Mouse (Mus musculus) bone marrow, adult 2 months (tissue): ENCODE measurements around the gene Gm19668.

Experiments
- CTCF ChIP-seq: fragments of 200-500 bp; IDR thresholded peaks from 2 replicates; pipeline ENCODE4 v1.5.1; 2011; ENCODE audit warnings: low read length, control low read depth; ENCODE audit not compliant: control insufficient read depth, insufficient read depth
- POLR2A ChIP-seq: fragments of 200-500 bp; IDR thresholded peaks from 2 replicates; pipeline ENCODE4 v1.6.1; 2011; ENCODE audit warnings: low read depth, mild to moderate bottlenecking, control low read depth, low read length, borderline replicate concordance; ENCODE audit not compliant: control insufficient read depth

DNA sequence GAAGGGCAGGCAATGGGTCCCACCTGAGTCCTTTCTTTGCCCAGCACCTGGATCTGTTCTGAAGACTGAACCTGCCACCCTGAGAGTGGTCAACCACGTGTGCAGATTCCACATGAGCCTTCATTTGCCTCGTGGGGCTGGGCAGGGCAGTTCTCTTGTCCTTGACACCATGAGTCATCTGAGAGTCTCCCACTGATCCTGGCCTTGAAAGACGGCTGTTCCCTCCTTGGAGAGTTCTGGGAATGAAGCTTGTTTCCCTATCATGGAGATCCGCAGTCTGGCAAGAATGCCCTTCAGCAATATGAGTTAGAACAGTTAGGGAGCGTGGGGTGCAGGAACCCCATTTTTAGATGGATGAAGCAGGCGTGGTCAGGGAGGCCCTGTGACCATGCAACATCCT lies 40.1 kb upstream of the Gm19668 start:
- TF ChIP-seq CTCF (no peak), POLR2A (no peak)
